Mouse (Mus musculus): ENCODE results near the gene Supt16. TPM values are rescaled to one million over a fixed set of nuclear protein-coding genes. Genes with fewer than 3 reads are reported as not detected.

Gene Supt16
- polyA plus RNA-seq, 1 experiment = 12.2 TPM

DNA sequence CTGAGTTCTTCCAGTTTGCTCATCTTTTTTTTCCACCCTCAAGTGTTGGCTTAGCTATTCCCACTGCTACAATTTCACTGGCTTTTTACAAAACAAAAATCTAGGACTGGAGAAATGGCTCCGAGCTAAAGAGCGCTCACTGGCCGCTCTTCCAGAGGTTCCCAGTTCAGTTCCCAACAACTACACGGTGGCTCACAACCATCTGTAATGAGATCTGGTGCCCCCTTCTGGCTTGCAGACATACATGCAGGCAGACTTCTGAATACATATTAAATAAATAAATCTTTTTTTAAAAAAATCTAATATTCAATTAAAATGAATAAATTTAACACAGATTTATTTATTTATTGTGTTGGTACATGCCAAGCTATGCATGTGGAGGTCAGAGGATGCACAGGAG lies 50.7 kb downstream of the Supt16 start:
- no peaks in the 10 kb centered on the region; the same call in 1 of the 2 replicates for H3K4me1 ChIP-seq (ENCODE audit: control insufficient read depth, insufficient read depth, low read length)
- H3K27me3 ChIP-seq (ENCODE audit: control insufficient read depth, insufficient read depth, low read length) = no peaks in the 10 kb centered on the region
- TF ChIP-seq POLR2A (IDR thresholded peaks at IDR 0.05; ENCODE audit: control insufficient read depth, low read depth, low read length) = no peak
- no peak for TF ChIP-seq CTCF (IDR thresholded peaks at IDR 0.05; ENCODE audit: control insufficient read depth, insufficient read depth, insufficient replicate concordance, low read depth, low read length)
- no peaks in the 10 kb centered on the region; the same call in 1 of the 2 replicates for H3K36me3 ChIP-seq (ENCODE audit: control insufficient read depth, insufficient read depth, low read length)
- no peak overlapping the region for H3K27ac ChIP-seq (ENCODE audit: control insufficient read depth, insufficient read depth, low read depth, low read length)
- no peak overlapping the region for H3K4me3 ChIP-seq (ENCODE audit: control insufficient read depth, low read depth, low read length)

DNA sequence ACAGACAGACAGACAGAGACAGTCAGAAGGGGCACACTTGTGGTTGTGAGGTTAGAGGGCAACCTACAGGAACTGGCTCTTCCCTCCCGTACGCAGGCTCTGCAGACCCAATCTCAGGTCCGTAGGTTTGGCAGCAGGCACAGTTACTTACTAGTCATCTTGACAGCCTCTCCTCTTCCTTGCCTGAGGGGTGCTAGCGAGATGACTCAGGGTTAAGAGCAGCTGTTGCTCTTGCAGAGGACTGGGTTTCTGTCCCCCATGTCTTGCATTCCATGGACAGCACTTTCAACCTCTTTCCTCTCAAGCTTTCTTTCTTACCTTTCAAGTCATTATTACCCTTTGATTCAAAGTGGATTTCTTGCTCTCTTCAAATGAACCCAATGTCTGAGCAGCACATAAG lies 53.1 kb downstream of the Supt16 start:
- TF ChIP-seq POLR2A (IDR thresholded peaks at IDR 0.05; ENCODE audit: control insufficient read depth, low read depth, low read length) (no peak), CTCF (IDR thresholded peaks at IDR 0.05; ENCODE audit: control insufficient read depth, insufficient read depth, insufficient replicate concordance, low read depth, low read length) (no peak)
- Histone ChIP-seq H3K4me3 (ENCODE audit: control insufficient read depth, low read depth, low read length) (no peak overlapping the region), H3K36me3 (ENCODE audit: control insufficient read depth, insufficient read depth, low read length) (no peaks in the 10 kb centered on the region; the same call in 1 of the 2 replicates), H3K27ac (ENCODE audit: control insufficient read depth, insufficient read depth, low read depth, low read length) (no peak overlapping the region), H3K27me3 (ENCODE audit: control insufficient read depth, insufficient read depth, low read length) (no peaks in the 10 kb centered on the region), H3K4me1 (ENCODE audit: control insufficient read depth, insufficient read depth, low read length) (peaks cover 10% of the 10 kb centered on the region)

DNA sequence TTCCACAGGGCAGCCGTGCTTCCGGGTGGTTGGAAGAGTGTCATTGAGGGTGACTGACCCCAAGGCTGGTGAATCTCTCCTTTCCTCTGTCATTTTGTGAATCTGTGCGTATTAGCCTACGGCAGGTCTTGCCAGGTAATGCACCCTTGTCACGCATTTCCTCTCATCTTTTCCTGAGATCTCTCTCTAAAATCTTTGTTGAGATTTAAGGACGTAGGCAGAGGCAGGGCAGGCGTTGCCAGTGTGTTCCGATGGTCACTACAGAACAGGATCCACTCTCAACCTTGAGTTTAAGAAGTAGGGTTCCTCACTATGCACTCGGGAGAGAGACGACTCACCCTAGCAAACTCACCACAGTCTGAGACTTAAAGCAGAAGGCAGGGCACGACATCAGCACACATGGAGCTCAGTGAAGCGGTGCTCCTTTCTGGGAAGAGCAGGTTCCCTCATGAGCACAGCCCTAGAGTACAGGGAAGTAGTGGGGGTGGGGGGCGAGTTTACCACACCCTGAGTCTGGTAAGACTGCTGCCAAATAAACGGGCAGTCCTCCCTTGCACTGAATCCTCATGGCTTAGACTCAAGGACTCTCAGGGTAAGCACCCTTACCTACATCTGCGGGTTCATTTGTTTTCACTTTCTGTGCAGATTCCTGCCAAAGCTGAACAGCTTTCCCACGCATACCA lies 55.6 kb downstream of the Supt16 start:
- Histone ChIP-seq H3K27me3 (ENCODE audit: control insufficient read depth, insufficient read depth, low read length) (no peaks in the 10 kb centered on the region), H3K27ac (ENCODE audit: control insufficient read depth, insufficient read depth, low read depth, low read length) (no peak overlapping the region), H3K4me1 (ENCODE audit: control insufficient read depth, insufficient read depth, low read length) (peaks cover 11% of the 10 kb centered on the region), H3K4me3 (ENCODE audit: control insufficient read depth, low read depth, low read length) (peak overlapping the region; percentile 23), H3K36me3 (ENCODE audit: control insufficient read depth, insufficient read depth, low read length) (no peaks in the 10 kb centered on the region; the same call in 1 of the 2 replicates)
- TF ChIP-seq POLR2A (IDR thresholded peaks at IDR 0.05; ENCODE audit: control insufficient read depth, low read depth, low read length) = no peak
- TF ChIP-seq CTCF (IDR thresholded peaks at IDR 0.05; ENCODE audit: control insufficient read depth, insufficient read depth, insufficient replicate concordance, low read depth, low read length) = no peak

DNA sequence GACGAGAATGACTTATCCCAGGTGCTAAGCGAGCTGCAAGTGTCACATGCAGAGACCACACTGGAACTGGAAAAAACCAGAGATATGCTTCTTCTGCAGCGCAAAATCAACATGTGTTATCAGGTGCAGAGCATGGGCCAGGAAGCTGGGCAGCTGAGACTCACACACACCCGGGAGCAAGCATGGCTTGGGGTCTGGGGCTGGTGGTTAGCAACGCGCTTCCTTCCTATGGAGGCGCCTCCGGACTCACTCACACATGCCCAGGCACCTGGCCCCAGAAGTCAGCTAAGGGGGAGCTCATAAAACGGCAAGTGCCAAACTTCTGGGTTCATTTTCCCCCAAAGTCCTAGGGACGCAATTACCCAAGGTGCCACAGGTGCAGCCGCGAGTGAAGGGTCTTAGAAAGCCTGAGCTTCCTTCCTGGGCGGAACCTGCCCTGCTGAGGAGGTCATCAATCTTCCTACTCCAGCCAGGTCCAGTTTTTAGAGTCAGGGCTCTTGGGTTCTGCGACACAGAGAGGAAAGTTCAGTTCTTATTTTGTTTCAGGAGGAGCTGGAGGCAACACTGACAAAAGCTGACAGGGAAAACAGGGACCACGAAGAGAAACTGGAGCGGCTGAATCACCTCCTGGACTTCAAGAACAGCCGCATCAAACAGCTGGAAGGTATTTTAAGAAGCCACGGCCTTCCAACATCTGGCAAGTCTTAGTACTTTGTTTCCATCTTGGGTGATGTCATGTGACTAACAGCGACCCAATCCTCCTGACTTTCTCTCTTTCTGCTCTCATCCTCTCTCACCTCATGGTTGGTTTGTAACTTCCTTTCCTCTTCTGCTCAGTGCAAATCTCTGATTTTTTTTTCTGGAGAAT lies 56.4 kb downstream of the Supt16 start:
- TF ChIP-seq POLR2A (IDR thresholded peaks at IDR 0.05; ENCODE audit: control insufficient read depth, low read depth, low read length) (no peak), CTCF (IDR thresholded peaks at IDR 0.05; ENCODE audit: control insufficient read depth, insufficient read depth, insufficient replicate concordance, low read depth, low read length) (no peak)
- peak overlapping the region; percentile 45; the same call in 1 of the 2 replicates for H3K27ac ChIP-seq (ENCODE audit: control insufficient read depth, insufficient read depth, low read depth, low read length)

DNA sequence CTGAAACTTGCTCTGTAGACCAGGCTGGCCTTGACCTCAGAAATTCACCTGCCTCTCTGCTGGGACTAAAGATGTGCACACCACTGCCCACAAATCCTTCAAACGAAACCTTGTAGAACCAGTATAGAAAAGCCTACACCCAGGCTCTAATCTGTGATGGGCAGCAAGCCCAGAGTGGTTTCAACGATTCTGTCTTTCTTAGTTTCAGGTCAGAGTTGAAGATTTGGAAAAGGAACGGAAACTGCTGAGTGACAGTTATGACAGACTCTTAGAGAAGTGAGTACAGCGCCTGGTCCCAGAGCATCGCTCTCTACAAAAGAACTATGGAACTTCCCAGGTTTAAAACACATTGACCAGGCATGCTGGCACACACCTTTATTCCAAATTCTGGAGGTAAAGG lies 63.6 kb downstream of the Supt16 start:
- H3K4me1 ChIP-seq (ENCODE audit: control insufficient read depth, insufficient read depth, low read length) = peaks cover 3% of the 10 kb centered on the region; the same call in 1 of the 2 replicates
- no peak overlapping the region for H3K27ac ChIP-seq (ENCODE audit: control insufficient read depth, insufficient read depth, low read depth, low read length)
- no peaks in the 10 kb centered on the region for H3K36me3 ChIP-seq (ENCODE audit: control insufficient read depth, insufficient read depth, low read length)
- TF ChIP-seq CTCF (IDR thresholded peaks at IDR 0.05; ENCODE audit: control insufficient read depth, insufficient read depth, insufficient replicate concordance, low read depth, low read length) (no peak), POLR2A (IDR thresholded peaks at IDR 0.05; ENCODE audit: control insufficient read depth, low read depth, low read length) (no peak)
- H3K27me3 ChIP-seq (ENCODE audit: control insufficient read depth, insufficient read depth, low read length) = no peaks in the 10 kb centered on the region
- H3K4me3 ChIP-seq (ENCODE audit: control insufficient read depth, low read depth, low read length) = no peak overlapping the region

More for the DNA sequence above, 56.4 kb downstream of the Supt16 start:
- Histone ChIP-seq H3K4me3 (ENCODE audit: control insufficient read depth, low read depth, low read length) (peak overlapping the region; percentile 23), H3K27me3 (ENCODE audit: control insufficient read depth, insufficient read depth, low read length) (no peaks in the 10 kb centered on the region), H3K36me3 (ENCODE audit: control insufficient read depth, insufficient read depth, low read length) (no peaks in the 10 kb centered on the region; the same call in 1 of the 2 replicates), H3K4me1 (ENCODE audit: control insufficient read depth, insufficient read depth, low read length) (peaks cover 13% of the 10 kb centered on the region)

DNA sequence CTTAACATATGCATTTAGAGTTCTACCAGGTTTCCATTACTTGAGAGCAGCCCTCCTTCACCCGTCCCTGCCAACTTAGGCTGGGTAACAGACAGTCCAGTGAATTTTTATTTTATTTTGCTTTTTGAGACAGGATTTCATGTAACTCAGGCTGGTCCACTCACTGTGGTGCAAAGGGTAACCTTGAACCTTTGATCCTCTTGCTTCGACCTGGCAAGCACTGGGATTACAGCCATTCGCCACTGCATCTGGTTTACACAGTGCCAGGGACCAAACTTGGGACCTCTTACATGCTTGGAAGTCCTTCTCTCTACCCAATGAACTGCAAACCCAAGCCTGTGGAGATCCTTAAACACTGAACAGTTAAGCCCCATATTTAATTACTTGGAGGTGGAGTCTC lies 72.6 kb downstream of the Supt16 start:
- Histone ChIP-seq H3K27ac (ENCODE audit: control insufficient read depth, insufficient read depth, low read depth, low read length) (no peak overlapping the region), H3K27me3 (ENCODE audit: control insufficient read depth, insufficient read depth, low read length) (no peaks in the 10 kb centered on the region), H3K36me3 (ENCODE audit: control insufficient read depth, insufficient read depth, low read length) (no peaks in the 10 kb centered on the region), H3K4me3 (ENCODE audit: control insufficient read depth, low read depth, low read length) (no peak overlapping the region), H3K4me1 (ENCODE audit: control insufficient read depth, insufficient read depth, low read length) (peaks cover 3% of the 10 kb centered on the region; the same call in 1 of the 2 replicates)
- TF ChIP-seq CTCF (IDR thresholded peaks at IDR 0.05; ENCODE audit: control insufficient read depth, insufficient read depth, insufficient replicate concordance, low read depth, low read length) = no peak
- TF ChIP-seq POLR2A (IDR thresholded peaks at IDR 0.05; ENCODE audit: control insufficient read depth, low read depth, low read length) = no peak

DNA sequence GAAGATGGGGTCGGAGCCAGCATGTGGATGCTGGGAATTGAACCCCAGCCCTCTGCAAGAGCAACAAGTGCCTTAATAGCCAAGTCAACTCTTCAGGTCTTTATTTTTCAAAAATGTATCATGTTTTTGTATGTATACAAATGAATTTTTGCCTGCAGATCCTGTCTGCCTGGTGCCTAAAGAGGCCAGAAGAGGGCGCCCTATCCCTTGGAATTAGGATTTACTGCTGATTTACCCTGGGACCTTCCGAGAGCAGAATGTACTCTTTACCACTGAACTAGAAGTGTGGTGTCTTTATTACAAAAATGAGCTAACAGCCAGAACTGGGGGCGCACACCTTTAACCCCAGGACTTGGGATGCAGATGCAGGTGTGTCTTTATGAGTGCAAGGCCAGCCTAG lies 73.3 kb downstream of the Supt16 start:
- Histone ChIP-seq H3K27me3 (ENCODE audit: control insufficient read depth, insufficient read depth, low read length) (no peaks in the 10 kb centered on the region), H3K4me3 (ENCODE audit: control insufficient read depth, low read depth, low read length) (no peak overlapping the region), H3K36me3 (ENCODE audit: control insufficient read depth, insufficient read depth, low read length) (no peaks in the 10 kb centered on the region), H3K4me1 (ENCODE audit: control insufficient read depth, insufficient read depth, low read length) (peaks cover 7% of the 10 kb centered on the region), H3K27ac (ENCODE audit: control insufficient read depth, insufficient read depth, low read depth, low read length) (no peak overlapping the region)
- TF ChIP-seq POLR2A (IDR thresholded peaks at IDR 0.05; ENCODE audit: control insufficient read depth, low read depth, low read length) (no peak), CTCF (IDR thresholded peaks at IDR 0.05; ENCODE audit: control insufficient read depth, insufficient read depth, insufficient replicate concordance, low read depth, low read length) (peak; percentile 37; the same call in 1 of the 2 replicates)
